Mouse (Mus musculus) olfactory bulb, adult 2 months (tissue): ENCODE measurements around the gene Vbp1.

Source experiments
- CTCF ChIP-seq: fragments of 200-500 bp; IDR thresholded peaks from 2 replicates; pipeline ENCODE4 v1.5.1; 2012; ENCODE audit warnings: low read depth, mild to moderate bottlenecking, low read length, moderate library complexity; ENCODE audit not compliant: insufficient read depth
- POLR2A ChIP-seq: fragments of 200-500 bp; IDR thresholded peaks from 2 replicates; pipeline ENCODE4 v1.6.1; 2012; ENCODE audit warnings: mild to moderate bottlenecking, low read depth, low read length, moderate library complexity; ENCODE audit not compliant: insufficient read depth

DNA sequence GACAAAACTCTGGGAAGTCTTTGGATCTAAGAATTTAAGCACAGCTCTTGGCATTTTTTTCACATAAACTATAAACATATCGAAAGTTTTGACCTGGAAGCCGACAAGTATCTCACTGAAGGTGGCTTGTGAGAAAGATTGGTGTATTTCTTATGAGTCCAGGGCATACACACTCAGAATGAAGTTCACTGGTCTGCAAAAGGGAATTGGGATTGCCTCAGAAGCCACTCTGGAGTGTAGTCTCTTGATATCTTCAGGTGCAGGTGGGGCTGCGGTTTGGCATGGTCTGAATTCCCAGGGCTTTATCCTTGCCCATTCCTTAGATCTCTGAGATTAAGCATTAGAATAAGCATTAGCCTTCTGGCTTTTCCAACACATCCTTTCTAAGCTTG is 316 bp upstream of the Vbp1 start:
- TF ChIP-seq CTCF (no peak), POLR2A (no peak)
